Mouse (Mus musculus) embryonic stem cell, embryonic (primary cell): ENCODE data around the gene Fsd2.

Experiments
- CTCF ChIA-PET, 4 experiments: fragments of 300-600 bp in 2 of 4; fragments of 350-600 bp in 2 of 4; sonication (Branson Sonifier 250); formaldehyde crosslinking; loops; one replicate each; lab custom pipeline; 2022; ENCODE audit warnings: inconsistent platforms in 2 of 4; lab: Charles Lee
- POLR2A ChIA-PET, 4 experiments: fragments of 300-600 bp in 2 of 4; fragments of 350-600 bp in 2 of 4; sonication (Branson Sonifier 250); formaldehyde crosslinking; loops; one replicate each; lab custom pipeline; 2022; ENCODE audit warnings: antibody characterized with exemption in 4 of 4, inconsistent platforms in 1 of 4; lab: Charles Lee

Fsd2 gene

DNA sequence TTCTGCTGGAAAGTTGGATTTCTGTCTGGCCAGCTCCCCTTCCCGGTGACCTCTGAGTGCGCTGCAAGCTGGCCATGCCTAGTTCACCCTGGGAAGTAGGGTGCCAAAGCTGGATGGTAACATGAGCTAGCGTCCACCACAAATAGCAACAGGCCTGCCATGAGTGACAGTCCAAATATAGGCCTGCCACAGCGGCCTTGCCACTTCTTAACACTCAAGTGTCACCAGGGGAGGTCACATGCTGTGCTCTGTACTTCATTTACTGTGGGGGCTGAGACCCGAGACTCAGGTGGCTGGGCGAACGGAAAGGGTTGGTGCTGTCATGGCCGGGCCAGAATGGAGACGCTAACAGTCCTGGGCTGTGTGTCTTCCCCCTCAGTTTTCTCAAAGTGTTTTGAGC is at the start of gene Fsd2:
Fsd2 (minus strand) TSS at position 53 of the 400 bp plus-strand sequence.
- POLR2A ChIA-PET = interaction anchor here in 2 of 4 experiments (1.8 to 2.0 kb wide), 2 partner anchors 27 to 221 kb away, joined by 4 to 5 read pairs; partner anchors contain the start of gene Rps17 (in 1 of the 2)
- CTCF ChIA-PET = interaction anchor here in 1 of 4 experiments (1.0 to 1.4 kb wide), 2 partner anchors 12 to 16 kb away, joined by 3 to 4 read pairs; no protein-coding TSS in a partner anchor

DNA sequence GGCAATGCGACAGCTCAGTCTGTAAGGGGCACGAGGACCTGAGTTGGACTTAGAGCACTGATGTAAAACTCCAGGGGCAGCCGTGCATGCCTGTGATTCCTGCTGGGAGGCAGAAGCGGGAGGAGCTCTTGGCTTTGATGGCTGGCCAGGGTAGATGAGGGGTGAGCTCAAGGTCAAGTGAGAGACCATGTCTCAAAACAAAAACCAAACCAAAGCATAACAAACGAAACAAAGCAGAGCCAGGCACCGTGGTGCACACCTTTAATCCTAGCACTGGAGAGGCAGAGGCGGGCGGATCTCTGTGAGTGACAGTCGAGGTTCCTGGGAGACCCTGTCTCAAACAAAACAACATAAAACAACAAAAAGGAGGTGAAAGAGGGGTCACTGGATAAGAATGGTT is 48.3 kb upstream of the Fsd2 start:
- ChIA-PET POLR2A (interaction anchor here (0.5 to 2.4 kb wide), 28 partner anchors 9 to 439 kb away, joined by 3 to 13 read pairs (median 4); partner anchors contain the start of genes Rps17 (in 2 of the 4), Hdgfl3 (in 1 of the 4), Ramac (in 1 of the 4) and Whamm (in 1 of the 4)), CTCF (interaction anchor here in 3 of 4 experiments (0.6 to 1.6 kb wide), 9 partner anchors 9 to 253 kb away, joined by 3 to 6 read pairs (median 4); no protein-coding TSS in a partner anchor)

DNA sequence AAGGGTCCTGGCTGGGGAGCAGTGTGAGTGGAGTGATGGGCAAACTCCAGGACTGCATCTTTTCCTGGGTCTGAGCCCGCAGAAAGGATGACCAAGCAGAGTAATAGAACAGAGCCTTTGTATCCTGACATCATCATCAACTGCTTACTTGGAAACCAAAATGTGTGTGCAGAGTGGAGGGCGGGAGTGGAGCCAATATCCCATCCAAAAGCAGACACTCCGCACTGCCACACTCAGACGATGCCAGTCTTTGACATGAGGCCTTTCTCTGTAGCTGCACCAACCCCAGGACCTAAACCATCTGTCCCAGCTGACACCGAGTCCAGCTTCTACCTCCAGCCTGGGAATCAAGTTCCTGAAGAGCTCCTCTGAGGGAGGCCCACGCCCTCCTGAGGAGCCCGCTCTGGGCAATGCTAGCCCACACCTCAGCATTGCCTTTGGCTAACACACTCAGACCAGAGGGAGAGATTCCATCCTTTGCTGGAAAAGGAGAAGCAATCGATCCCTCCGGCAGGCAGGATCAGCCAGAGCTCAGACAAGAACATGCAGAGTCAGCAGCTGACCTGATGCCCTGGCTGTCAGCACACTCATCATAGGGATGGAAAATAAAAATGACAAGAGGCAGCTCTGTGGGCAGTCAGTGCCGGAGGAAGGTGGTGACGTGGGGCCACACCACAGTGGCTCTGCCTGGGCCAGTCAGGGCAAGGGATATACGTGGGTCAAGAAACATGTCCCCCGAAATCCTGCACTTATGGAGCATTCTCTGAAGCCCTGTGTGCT is 46.3 kb upstream of the Fsd2 start:
- POLR2A ChIA-PET = interaction anchor here in 3 of 4 experiments (0.6 to 1.9 kb wide), 6 partner anchors 9 to 170 kb away, joined by 3 to 11 read pairs (median 4); partner anchors contain the start of gene Whamm (in 1 of the 3)
- CTCF ChIA-PET = interaction anchor here in 2 of 4 experiments (0.6 to 1.6 kb wide), 3 partner anchors 14 to 657 kb away, joined by 3 to 5 read pairs (median 4); no protein-coding TSS in a partner anchor

DNA sequence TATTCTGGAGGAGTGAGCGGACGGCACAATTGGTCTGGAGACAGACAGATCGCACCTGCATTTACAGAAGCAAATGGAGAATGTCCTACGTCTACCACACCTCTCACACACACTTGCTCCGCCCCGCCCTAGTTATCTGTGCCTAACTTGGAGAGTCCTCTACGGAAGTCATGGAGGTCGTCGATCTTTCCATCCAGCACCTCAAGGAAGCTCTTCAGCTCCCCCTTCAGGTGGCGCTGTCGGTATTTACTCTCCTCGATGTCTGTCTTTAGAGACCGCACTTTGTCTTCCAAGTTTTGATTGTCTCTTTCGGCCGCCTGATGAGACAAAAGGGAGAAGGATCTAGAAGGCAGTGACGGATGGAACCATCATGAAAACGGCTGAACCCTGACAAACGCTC is 43.4 kb upstream of the Fsd2 start:
- ChIA-PET POLR2A (interaction anchor here in 3 of 4 experiments (0.5 to 1.1 kb wide), 7 partner anchors 10 to 381 kb away, joined by 3 to 4 read pairs (median 3); partner anchors contain the start of genes Rps17 (in 1 of the 3) and Whamm (in 1 of the 3)), CTCF (interaction anchor here in 2 of 4 experiments (0.7 to 2.0 kb wide), 7 partner anchors 10 to 238 kb away, joined by 3 to 7 read pairs (median 4); no protein-coding TSS in a partner anchor)

DNA sequence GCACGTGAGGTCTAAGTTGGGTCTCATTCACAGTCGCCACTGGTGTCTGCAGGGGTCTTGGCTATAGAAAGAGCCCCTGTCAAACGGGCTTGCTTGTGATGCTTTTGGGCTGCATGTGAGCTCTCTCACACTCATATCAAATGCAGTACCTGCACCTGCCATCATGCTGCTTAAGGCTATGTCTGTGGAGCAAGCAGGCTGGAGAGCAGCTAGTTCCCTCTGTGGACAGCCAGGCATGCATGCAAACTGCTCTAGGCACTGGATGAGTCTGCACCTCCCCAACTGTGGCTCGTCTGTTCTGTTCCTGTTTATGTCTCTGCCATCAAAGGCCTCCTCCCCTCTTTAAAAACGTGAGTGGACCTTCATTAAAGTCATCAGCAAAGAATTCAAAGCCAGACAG is 39.7 kb upstream of the Fsd2 start:
- POLR2A ChIA-PET = interaction anchor here in 2 of 4 experiments (0.7 to 1.0 kb wide), 3 partner anchors 8 to 14 kb away, joined by 3 read pairs; no protein-coding TSS in a partner anchor
- CTCF ChIA-PET = interaction anchor here in 3 of 4 experiments (0.6 to 1.4 kb wide), 5 partner anchors 9 to 176 kb away, joined by 3 to 11 read pairs (median 4); no protein-coding TSS in a partner anchor

DNA sequence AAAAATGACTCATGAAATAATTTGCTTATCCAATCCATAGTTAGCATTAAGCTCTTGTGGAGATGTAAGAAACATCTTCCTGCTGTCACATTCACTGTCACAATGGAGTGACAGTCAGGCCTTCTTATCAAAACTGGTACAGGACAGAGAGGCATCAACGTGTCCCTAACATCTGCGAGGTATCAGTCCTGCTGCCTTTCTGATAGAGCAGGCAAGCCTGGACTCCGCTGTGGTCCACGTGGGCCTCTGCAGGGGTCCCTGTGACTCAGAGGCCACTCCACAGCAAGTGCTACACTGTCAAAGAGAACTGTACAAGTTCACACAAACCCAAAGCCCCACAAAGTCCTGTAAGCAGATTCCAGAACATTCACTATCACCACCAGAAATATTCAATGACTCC is 38.7 kb upstream of the Fsd2 start:
- POLR2A ChIA-PET = interaction anchor here in 1 of 4 experiments (0.7 to 1.2 kb wide), 2 partner anchors 9 to 56 kb away, joined by 3 to 7 read pairs; no protein-coding TSS in a partner anchor
- CTCF ChIA-PET = interaction anchor here in 2 of 4 experiments (0.6 to 1.1 kb wide), 2 partner anchors 10 to 513 kb away, joined by 3 to 4 read pairs; no protein-coding TSS in a partner anchor

DNA sequence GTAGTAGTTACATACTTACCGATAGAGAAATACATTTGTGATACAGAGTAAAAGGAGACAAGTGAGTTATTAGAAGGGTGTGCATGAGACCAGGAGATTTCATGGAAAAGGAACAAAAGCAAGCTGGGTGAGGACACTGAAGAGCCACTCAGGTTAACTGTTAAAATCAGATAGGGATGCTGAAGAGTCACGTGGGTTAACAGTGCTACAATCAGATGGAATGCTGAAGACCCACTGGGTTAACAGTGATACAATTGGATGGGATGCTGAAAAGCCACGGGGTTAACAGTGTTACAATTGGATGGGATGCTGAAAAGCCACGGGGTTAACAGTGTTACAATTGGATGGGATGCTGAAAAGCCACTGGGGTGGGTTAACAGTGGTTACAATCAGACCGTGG is 38.2 kb upstream of the Fsd2 start:
- CTCF ChIA-PET = interaction anchor here in 1 of 4 experiments (0.6 kb wide), 1 partner anchor 514 kb away, joined by 3 read pairs; no protein-coding TSS in a partner anchor
- POLR2A ChIA-PET = interaction anchor here in 2 of 4 experiments (0.6 to 1.2 kb wide), 4 partner anchors 9 to 1691 kb away, joined by 3 to 7 read pairs (median 3); no protein-coding TSS in a partner anchor

DNA sequence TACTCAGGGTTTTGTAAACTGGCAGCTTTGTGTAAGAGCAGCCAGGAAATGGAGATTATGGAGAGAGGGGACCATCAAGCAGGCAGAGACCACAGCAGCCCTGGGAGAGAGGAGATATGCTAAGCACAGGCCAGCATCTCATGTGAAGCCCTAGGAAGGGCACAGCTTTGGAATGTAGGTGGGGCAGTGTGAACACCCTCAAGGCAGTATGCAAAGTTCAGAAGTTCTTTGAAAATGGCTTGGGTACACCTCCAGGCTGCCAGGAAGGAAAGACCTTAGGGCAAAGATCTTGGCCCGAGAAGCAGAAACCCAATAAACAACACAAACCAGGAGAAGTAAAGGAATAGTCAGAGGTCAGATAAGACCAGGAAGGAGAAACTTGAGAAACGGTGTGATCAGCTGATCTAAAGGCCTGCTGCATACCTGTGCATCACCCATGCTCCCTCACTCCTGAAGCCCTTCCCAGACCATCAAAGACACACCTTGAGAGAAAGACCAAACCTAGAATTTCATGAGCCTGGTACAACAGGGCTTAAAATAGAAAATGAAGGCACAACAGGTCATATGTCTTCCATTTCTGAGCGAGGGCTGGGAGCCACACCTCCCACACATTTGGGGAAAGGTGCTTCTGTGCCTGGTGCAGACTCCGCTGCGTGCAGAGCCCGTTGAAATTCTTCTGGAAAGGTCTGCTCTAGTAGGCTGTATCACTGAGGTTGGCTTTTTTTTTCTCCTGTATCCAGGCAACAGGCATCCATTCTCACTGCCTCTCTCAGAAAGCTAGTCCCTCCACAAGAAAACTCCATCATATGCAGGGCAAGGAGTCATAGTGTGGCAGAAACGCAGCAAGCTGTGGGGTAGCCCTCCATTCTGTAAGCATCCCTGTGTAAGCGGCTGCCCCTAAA is 32.9 kb upstream of the Fsd2 start:
- POLR2A ChIA-PET = interaction anchor here (0.5 to 3.5 kb wide), 15 partner anchors 11 to 1913 kb away, joined by 3 to 17 read pairs (median 5); partner anchors contain the start of genes Whamm (in 2 of the 4) and Rps17 (in 1 of the 4)
- CTCF ChIA-PET = interaction anchor here in 2 of 4 experiments (0.6 to 1.1 kb wide), 6 partner anchors 10 to 183 kb away, joined by 3 to 4 read pairs (median 3); no protein-coding TSS in a partner anchor

DNA sequence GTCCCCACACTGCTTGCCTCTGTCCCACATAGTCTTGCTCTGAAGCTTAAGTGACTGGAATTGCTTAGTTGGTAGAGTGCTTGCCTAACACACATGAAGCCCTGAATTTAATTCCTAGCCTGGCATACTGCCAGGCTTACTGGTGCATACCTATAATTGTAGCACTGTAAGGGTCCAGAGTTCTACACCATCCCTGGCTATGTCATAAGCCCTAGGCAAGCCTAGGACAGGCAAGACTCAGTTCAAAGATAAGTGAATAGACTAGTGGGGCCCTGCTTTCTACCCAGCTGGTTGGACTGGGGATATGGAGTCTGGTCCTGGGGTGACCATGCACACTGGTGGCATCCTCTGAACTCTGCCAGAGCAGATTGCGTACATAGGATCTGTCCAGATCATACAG is 30.9 kb upstream of the Fsd2 start:
- POLR2A ChIA-PET = interaction anchor here in 3 of 4 experiments (0.6 to 3.5 kb wide), 10 partner anchors 9 to 165 kb away, joined by 3 to 17 read pairs (median 3); partner anchors contain the start of gene Ramac (in 1 of the 3)
- CTCF ChIA-PET = no interaction called here

DNA sequence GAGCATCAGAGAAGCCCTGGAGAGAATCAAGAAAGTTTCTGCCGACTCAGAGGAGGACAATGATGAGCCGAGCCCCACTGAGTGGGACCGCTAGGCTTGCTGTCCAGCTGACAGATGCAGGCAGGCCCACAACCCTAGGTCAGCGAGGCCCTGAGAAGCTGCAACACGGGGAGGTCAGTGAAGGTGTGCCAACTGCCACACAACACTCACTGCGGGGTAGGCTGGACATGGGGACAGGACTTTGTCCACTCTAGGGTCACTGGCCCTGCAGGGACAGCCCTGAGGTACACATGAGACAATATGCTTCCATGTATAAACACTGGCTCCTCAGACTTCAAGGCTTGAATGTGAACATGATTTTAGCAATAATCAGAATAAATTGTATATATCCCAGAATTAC is 29.3 kb upstream of the Fsd2 start:
- ChIA-PET POLR2A (interaction anchor here in 3 of 4 experiments (0.5 to 2.6 kb wide), 4 partner anchors 10 to 795 kb away, joined by 3 to 7 read pairs (median 4); no protein-coding TSS in a partner anchor), CTCF (no interaction called here)

DNA sequence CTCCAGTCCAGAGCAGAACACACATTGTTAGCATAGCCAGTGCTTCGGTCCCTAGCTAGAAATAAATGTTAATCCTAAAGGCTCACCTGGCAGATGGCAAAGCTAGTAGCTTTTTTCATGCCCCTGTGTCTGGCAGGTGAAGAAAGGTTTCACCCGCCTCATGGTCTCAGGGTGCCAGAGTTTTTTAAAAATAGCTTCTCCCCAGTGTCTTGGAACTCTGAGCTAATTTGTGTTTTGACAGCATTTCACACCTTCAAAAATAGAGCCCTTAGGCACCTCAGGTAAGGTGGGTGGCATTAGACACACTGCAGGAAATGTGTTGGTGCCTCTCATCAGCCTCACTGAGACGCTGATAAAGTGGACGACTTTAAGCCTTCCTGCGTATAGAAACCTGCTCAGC is 28.3 kb upstream of the Fsd2 start:
- CTCF ChIA-PET = no interaction called here
- POLR2A ChIA-PET = interaction anchor here in 3 of 4 experiments (0.5 to 3.1 kb wide), 4 partner anchors 9 to 625 kb away, joined by 3 to 12 read pairs (median 5); partner anchors contain the start of gene Whamm (in 2 of the 3)

DNA sequence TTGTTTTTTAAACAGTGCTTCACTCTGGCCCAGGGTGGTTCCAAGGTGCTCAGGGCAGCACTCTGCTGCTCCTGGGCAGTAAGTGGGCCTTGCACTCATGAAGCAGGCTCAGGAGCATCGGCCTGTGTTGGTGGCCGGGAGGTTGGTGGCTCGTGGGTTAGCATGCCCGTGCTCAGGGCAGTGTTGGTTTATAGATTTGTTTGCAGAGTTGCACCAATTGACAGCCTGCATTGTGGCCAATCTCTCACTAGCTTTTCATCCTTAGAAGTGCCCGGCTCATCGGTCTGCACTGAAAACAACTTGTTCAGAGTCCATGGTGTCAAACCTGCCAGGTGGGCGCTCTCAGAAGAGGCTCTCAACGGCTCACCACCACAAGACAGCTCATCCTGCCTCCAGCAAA is 26.6 kb upstream of the Fsd2 start:
- CTCF ChIA-PET = interaction anchor here in 3 of 4 experiments (0.5 to 0.9 kb wide), 3 partner anchors 22 to 632 kb away, joined by 3 to 4 read pairs (median 3); partner anchors contain the start of gene Whamm (in 1 of the 3)

DNA sequence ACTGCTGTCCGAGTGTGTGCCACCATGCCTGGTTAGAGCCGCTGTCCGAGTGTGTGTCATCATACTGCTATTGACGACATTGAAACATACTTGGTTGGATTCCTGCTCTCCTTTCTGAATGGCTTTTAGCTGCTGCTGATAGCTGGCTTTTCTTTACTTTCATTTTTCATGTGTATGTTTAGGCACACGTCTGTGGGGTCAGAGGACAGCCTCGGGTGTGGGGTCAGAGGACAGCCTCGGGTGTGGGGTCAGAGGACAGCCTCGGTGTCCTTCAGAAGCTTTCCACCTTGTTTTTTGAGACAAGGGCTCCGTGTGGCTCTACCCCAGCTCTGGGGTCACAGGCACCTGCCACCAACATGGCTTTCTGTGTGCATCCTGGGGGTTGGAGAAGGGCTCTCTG is 25.9 kb upstream of the Fsd2 start:
- ChIA-PET CTCF (interaction anchor here in 2 of 4 experiments (0.5 to 0.9 kb wide), 2 partner anchors 21 to 632 kb away, joined by 3 to 4 read pairs; partner anchors contain the start of gene Whamm (in 1 of the 2)), POLR2A (interaction anchor here in 2 of 4 experiments (0.7 to 3.1 kb wide), 6 partner anchors 9 to 253 kb away, joined by 3 to 12 read pairs (median 4); partner anchors contain the start of gene Whamm (in 1 of the 2))

More for the DNA sequence above, 26.6 kb upstream of the Fsd2 start:
- POLR2A ChIA-PET = interaction anchor here in 2 of 4 experiments (0.7 to 3.1 kb wide), 6 partner anchors 8 to 169 kb away, joined by 3 to 12 read pairs (median 3); partner anchors contain the start of genes Ramac (in 1 of the 2) and Whamm (in 1 of the 2)

DNA sequence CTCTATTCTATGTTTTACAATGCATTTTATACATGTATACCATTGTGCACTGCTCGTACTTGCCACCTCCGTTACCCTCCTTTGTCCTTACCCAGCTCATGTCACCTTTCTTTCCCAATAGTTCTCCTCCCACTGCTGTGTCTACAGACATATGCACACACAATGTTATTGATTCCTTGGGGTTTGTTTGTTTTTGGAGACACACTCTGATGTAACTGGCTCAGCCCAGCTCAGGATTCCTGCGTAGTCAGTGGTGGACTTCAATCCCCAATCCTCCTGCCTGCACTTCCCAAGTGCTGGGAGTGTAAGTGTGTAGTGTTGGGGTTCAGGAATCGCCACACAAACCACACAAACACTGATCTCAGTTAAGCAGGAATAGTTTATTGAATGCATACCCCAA is 20.5 kb upstream of the Fsd2 start:
- CTCF ChIA-PET = no interaction called here

DNA sequence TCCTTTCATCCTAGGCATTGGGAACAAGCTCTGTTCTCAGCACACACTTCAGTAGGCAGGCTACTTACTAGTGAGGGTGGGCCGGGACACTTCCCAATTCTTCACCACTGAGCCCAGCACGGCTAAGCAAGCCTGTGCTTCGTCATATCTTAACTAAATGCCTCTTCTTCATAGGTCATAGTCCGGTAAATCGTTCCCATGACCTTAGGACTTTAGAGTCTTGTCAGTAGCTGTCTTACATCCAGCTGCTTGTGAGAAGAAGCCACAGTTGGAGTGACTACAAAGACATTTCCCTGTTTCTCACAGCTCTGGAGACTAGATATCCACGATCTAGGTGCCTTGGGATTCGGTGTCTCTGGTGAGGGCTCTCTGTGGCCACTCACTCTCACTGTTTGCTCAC is 18.6 kb upstream of the Fsd2 start:
- ChIA-PET POLR2A (interaction anchor here in 3 of 4 experiments (0.8 to 2.2 kb wide), 7 partner anchors 12 to 62 kb away, joined by 3 to 7 read pairs (median 3); partner anchors contain the start of gene Whamm (in 2 of the 3)), CTCF (no interaction called here)

More for the DNA sequence above, 20.5 kb upstream of the Fsd2 start:
- POLR2A ChIA-PET = interaction anchor here in 2 of 4 experiments (0.7 to 3.1 kb wide), 7 partner anchors 8 to 243 kb away, joined by 3 to 17 read pairs (median 3); partner anchors contain the start of gene Whamm (in 1 of the 2)

DNA sequence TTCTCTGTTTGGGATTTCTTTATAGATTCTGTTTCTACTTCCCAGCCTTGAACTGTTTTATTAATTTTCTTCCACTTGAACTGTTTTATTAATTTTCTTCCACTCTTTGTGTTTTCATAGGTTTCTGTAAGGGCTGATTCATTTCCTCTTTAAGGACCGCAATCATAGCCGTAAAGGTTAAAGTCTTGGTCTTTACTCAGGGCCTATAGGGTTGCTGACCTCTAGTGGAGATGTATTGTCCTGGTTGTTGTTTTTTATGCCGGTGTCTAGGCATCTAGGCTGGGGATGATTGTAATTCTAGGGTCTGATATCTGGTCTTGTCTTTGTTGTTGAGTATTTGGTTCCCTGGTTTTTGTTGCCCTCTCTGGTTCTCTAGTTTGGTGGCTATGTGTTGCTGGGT is 16.8 kb upstream of the Fsd2 start:
- POLR2A ChIA-PET = interaction anchor here in 1 of 4 experiments (2.2 kb wide), 1 partner anchor 12 kb away, joined by 7 read pairs; the partner anchor contains the start of gene Whamm

More for the DNA sequence above, 16.8 kb upstream of the Fsd2 start:
- CTCF ChIA-PET = interaction anchor here in 2 of 4 experiments (0.6 to 0.9 kb wide), 2 partner anchors 13 to 28 kb away, joined by 3 to 4 read pairs; partner anchors contain the start of gene Whamm (in 1 of the 2)
